Mouse (Mus musculus): ENCODE measurements around the gene Olfr116. TPM values are rescaled to one million over a fixed set of nuclear protein-coding genes. Genes with fewer than 3 reads are reported as not detected.

Gene Olfr116
- not detected in 2 replicates for polyA plus RNA-seq (2015; fragmentation: Nextera tagmentation; extraction: Ambion mirVana)

GRCm38 (mm10) chr17:37627009-37627408 lies at the start of gene Olfr116, which contains the start of gene Olfr115:
TSS of gene Olfr116 (minus strand) at chr17:37627199.
TSS of gene Olfr115 (minus strand) at chr17:37627109.
- no peak within 1 kb of the TSS for H3K4me3 ChIP-seq

GRCm38 (mm10) chr17:37666688-37667087 lies 39.7 kb upstream of the Olfr116 start, which contains the start of gene Olfr118:
TSS of gene Olfr118 (plus strand) at chr17:37666988.
- no peak within 1 kb of the TSS for H3K9ac ChIP-seq
- H3K36me3 ChIP-seq = no peaks in the 10 kb centered on the region
- ATAC-seq (ENCODE audit: low FRiP score) = no peak
- no peak within 1 kb of the TSS for H3K27ac ChIP-seq
- no peak within 1 kb of the TSS for H3K4me3 ChIP-seq
- H3K4me1 ChIP-seq (replicated peaks) = no peaks in the 10 kb centered on the region
- WGBS = 68% methylated on average over 2 of the region's 2 CpGs
- no peaks in the 10 kb centered on the region for H3K9me3 ChIP-seq
- no peak within 1 kb of the TSS for H3K4me2 ChIP-seq
- H3K27me3 ChIP-seq = no peaks in the 10 kb centered on the region

More at GRCm38 (mm10) chr17:37627009-37627408, at the start of gene Olfr116, which contains the start of gene Olfr115:
- Histone ChIP-seq H3K27me3 (no peaks in the 10 kb centered on the region), H3K9ac (no peak within 1 kb of the TSS), H3K4me1 (replicated peaks) (no peaks in the 10 kb centered on the region), H3K36me3 (no peaks in the 10 kb centered on the region), H3K27ac (no peak within 1 kb of the TSS), H3K4me2 (no peak within 1 kb of the TSS), H3K9me3 (peaks cover 5% of the 10 kb centered on the region; the same call in 1 of the 2 replicates)
- no peak for ATAC-seq (ENCODE audit: low FRiP score)
- 81% methylated on average over 2 of the region's 2 CpGs for WGBS

GRCm38 (mm10) chr17:37663682-37664081 lies 36.7 kb upstream of the Olfr116 start, which contains the start of gene Olfr117:
TSS of gene Olfr117 (minus strand) at chr17:37663782.
- 67% methylated on average over 1 of the region's 1 CpGs for WGBS
- no peaks in the 10 kb centered on the region for H3K9me3 ChIP-seq
- no peaks in the 10 kb centered on the region for H3K27me3 ChIP-seq
- H3K27ac ChIP-seq = no peak within 1 kb of the TSS
- H3K9ac ChIP-seq = no peak within 1 kb of the TSS
- no peaks in the 10 kb centered on the region for H3K36me3 ChIP-seq
- H3K4me1 ChIP-seq (replicated peaks) = no peaks in the 10 kb centered on the region
- no peak within 1 kb of the TSS for H3K4me2 ChIP-seq
- no peak for ATAC-seq (ENCODE audit: low FRiP score)
- H3K4me3 ChIP-seq = no peak within 1 kb of the TSS

GRCm38 (mm10) chr17:37592643-37593042 lies 34.4 kb downstream of the Olfr116 start, which contains the start of gene Olfr114:
TSS of gene Olfr114 (minus strand) at chr17:37592743.
- no peak within 1 kb of the TSS for H3K9ac ChIP-seq
- H3K27ac ChIP-seq = no peak within 1 kb of the TSS
- no peaks in the 10 kb centered on the region for H3K27me3 ChIP-seq
- H3K4me2 ChIP-seq = no peak within 1 kb of the TSS
- no peak for ATAC-seq (ENCODE audit: low FRiP score)
- no peak within 1 kb of the TSS for H3K4me3 ChIP-seq
- H3K9me3 ChIP-seq = no peaks in the 10 kb centered on the region
- H3K4me1 ChIP-seq (replicated peaks) = no peaks in the 10 kb centered on the region
- no peaks in the 10 kb centered on the region for H3K36me3 ChIP-seq

GRCm38 (mm10) chr17:37577563-37577962 lies 49.4 kb downstream of the Olfr116 start, which contains the start of gene Olfr113:
TSS of gene Olfr113 (minus strand) at chr17:37577663.
- no peak within 1 kb of the TSS for H3K27ac ChIP-seq
- H3K4me3 ChIP-seq = no peak within 1 kb of the TSS
- no peaks in the 10 kb centered on the region for H3K9me3 ChIP-seq
- no peaks in the 10 kb centered on the region for H3K36me3 ChIP-seq
- no peak within 1 kb of the TSS for H3K4me2 ChIP-seq
- ATAC-seq (ENCODE audit: low FRiP score) = no peak
- H3K4me1 ChIP-seq (replicated peaks) = no peaks in the 10 kb centered on the region
- no peak within 1 kb of the TSS for H3K9ac ChIP-seq
- no peaks in the 10 kb centered on the region for H3K27me3 ChIP-seq

Other genes with a start within 250 kb of the Olfr116 start
- not detected in 2 replicates for gene Olfr105-ps, start 248.2 kb downstream of the Olfr116 start, polyA plus RNA-seq (2015; fragmentation: Nextera tagmentation; extraction: Ambion mirVana)
- gene Olfr106-ps, start 236.8 kb downstream of the Olfr116 start, polyA plus RNA-seq (2015; fragmentation: Nextera tagmentation; extraction: Ambion mirVana) = not detected in 2 replicates
- not detected in 2 replicates for gene Olfr107, start 228.0 kb downstream of the Olfr116 start, polyA plus RNA-seq (2015; fragmentation: Nextera tagmentation; extraction: Ambion mirVana)
- not detected in 2 replicates for gene Olfr108, start 181.7 kb downstream of the Olfr116 start, polyA plus RNA-seq (2015; fragmentation: Nextera tagmentation; extraction: Ambion mirVana)
- not detected in 2 replicates for gene Olfr109, start 168.3 kb downstream of the Olfr116 start, polyA plus RNA-seq (2015; fragmentation: Nextera tagmentation; extraction: Ambion mirVana)
- gene H2-M2, start 143.6 kb downstream of the Olfr116 start, polyA plus RNA-seq (2015; fragmentation: Nextera tagmentation; extraction: Ambion mirVana) = not detected in 2 replicates
- gene Olfr110, start 134.7 kb downstream of the Olfr116 start, polyA plus RNA-seq (2015; fragmentation: Nextera tagmentation; extraction: Ambion mirVana) = not detected in 2 replicates
- not detected in 2 replicates for gene Olfr111, start 119.2 kb downstream of the Olfr116 start, polyA plus RNA-seq (2015; fragmentation: Nextera tagmentation; extraction: Ambion mirVana)
- not detected in 2 replicates for gene Olfr112, start 57.7 kb downstream of the Olfr116 start, polyA plus RNA-seq (2015; fragmentation: Nextera tagmentation; extraction: Ambion mirVana)
- not detected in 2 replicates for gene Olfr113, start 49.5 kb downstream of the Olfr116 start, polyA plus RNA-seq (2015; fragmentation: Nextera tagmentation; extraction: Ambion mirVana)
- gene Olfr114, start 34.5 kb downstream of the Olfr116 start, polyA plus RNA-seq (2015; fragmentation: Nextera tagmentation; extraction: Ambion mirVana) = not detected in 2 replicates
- not detected in 2 replicates for gene Olfr115, start 90 bp downstream of the Olfr116 start, polyA plus RNA-seq (2015; fragmentation: Nextera tagmentation; extraction: Ambion mirVana)
- gene Olfr117, start 36.6 kb upstream of the Olfr116 start, polyA plus RNA-seq (2015; fragmentation: Nextera tagmentation; extraction: Ambion mirVana) = not detected in 2 replicates
- gene Olfr118, start 39.8 kb upstream of the Olfr116 start, polyA plus RNA-seq (2015; fragmentation: Nextera tagmentation; extraction: Ambion mirVana) = not detected in 2 replicates
- gene Olfr119, start 69.4 kb upstream of the Olfr116 start, polyA plus RNA-seq (2015; fragmentation: Nextera tagmentation; extraction: Ambion mirVana) = not detected in 2 replicates
- gene Olfr120, start 94.6 kb upstream of the Olfr116 start, polyA plus RNA-seq (2015; fragmentation: Nextera tagmentation; extraction: Ambion mirVana) = not detected in 2 replicates
- not detected in 2 replicates for gene Olfr121, start 121.7 kb upstream of the Olfr116 start, polyA plus RNA-seq (2015; fragmentation: Nextera tagmentation; extraction: Ambion mirVana)
- not detected in 2 replicates for gene Olfr122, start 141.4 kb upstream of the Olfr116 start, polyA plus RNA-seq (2015; fragmentation: Nextera tagmentation; extraction: Ambion mirVana)
- gene Olfr123, start 166.3 kb upstream of the Olfr116 start, polyA plus RNA-seq (2015; fragmentation: Nextera tagmentation; extraction: Ambion mirVana) = not detected in 2 replicates
- gene Olfr124, start 172.7 kb upstream of the Olfr116 start, polyA plus RNA-seq (2015; fragmentation: Nextera tagmentation; extraction: Ambion mirVana) = not detected in 2 replicates
- gene Olfr125, start 205.8 kb upstream of the Olfr116 start, polyA plus RNA-seq (2015; fragmentation: Nextera tagmentation; extraction: Ambion mirVana) = not detected in 2 replicates
- not detected in 2 replicates for gene Olfr126, start 220.3 kb upstream of the Olfr116 start, polyA plus RNA-seq (2015; fragmentation: Nextera tagmentation; extraction: Ambion mirVana)

Measured in hindbrain, embryonic 13.5 days (tissue).